Mouse (Mus musculus): ENCODE results near the gene Limch1. TPM values are rescaled to one million over a fixed set of nuclear protein-coding genes. Genes with fewer than 3 reads are reported as not detected.

The Limch1 gene
- polyA plus RNA-seq, 1 experiment from 2014 or later = 47.1 TPM

DNA sequence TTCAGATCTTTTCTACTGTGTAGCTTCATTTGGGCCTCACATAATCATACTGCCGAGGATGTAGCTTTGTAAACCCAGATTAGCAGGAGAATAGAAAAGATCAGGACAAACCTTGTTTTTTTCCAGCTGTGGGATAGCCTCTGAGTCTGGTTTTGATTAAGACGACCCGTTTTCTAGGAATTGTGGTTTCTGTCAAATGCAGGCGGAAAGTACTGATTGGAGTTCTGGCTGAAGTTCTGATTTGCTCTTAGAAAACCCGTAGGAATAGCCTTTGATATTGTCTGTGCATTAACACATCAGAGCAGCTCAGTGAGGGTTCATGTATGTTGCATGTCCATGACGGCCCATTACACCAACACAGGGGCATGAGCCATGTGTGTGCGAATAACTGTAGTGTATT is 246.8 kb downstream of the Limch1 start:
- H3K27ac ChIP-seq (replicated peaks) = peak overlapping the region; percentile 72
- no peak overlapping the region for H3K4me3 ChIP-seq
- 55% methylated on average over 7 of the region's 7 CpGs for WGBS
- DNase-seq (ENCODE audit: low spot score) = no peak
- H3K36me3 ChIP-seq (replicated peaks) = peaks cover 28% of the 10 kb centered on the region
- no peaks in the 10 kb centered on the region for H3K9me3 ChIP-seq
- no peaks in the 10 kb centered on the region for H3K27me3 ChIP-seq (replicated peaks; ENCODE audit: low read depth, poor library complexity, severe bottlenecking)
- peaks cover 50% of the 10 kb centered on the region for H3K4me1 ChIP-seq

DNA sequence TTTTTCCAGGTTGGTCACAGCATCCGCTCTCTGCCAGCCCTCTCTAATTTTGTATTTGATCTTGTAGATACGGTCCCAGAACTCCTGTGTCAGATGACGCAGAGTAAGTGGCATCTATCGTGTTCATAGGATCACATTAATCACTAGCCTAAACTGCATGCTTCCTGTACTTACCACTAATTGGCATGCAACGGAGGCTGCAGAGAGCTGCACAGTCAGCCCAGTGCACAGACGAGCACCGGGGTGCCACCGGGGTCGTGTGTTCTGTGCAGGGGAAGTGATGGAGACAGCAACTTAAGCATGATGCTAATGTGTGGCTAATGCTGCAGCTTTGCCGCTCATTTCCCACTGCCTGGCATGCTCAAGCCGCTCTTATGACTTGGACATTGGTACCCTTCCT is 247.4 kb downstream of the Limch1 start:
- H3K4me3 ChIP-seq = no peak overlapping the region
- H3K4me1 ChIP-seq = peaks cover 57% of the 10 kb centered on the region
- peak overlapping the region; percentile 72 for H3K27ac ChIP-seq (replicated peaks)
- H3K27me3 ChIP-seq (replicated peaks; ENCODE audit: low read depth, poor library complexity, severe bottlenecking) = peaks cover 2% of the 10 kb centered on the region; the same call in 1 of the 2 replicates
- peak; percentile 70 for DNase-seq (ENCODE audit: low spot score)
- no peaks in the 10 kb centered on the region for H3K9me3 ChIP-seq
- H3K36me3 ChIP-seq (replicated peaks) = peaks cover 21% of the 10 kb centered on the region
- WGBS = 44% methylated on average over 11 of the region's 11 CpGs

DNA sequence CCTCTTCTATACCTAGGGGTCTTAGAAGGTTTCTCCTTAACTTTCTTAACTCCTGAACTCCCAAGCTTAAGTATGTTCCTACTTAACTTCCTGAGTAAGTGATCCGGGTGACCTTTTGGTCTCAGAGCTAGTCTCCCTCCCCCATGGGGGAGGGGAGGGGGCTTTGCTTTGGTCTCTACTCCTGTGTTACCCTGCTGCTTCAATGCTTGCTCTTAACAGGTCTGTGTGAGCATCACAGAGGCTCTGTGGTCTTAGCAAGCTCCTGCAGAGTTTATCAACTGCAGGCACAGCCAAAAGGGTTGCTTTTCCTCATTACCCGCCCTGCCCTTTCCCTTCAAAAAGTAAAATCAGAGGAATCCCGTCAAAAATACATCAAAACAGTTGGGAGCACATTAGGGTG is 250.5 kb downstream of the Limch1 start:
- Histone ChIP-seq H3K4me1 (peaks cover 61% of the 10 kb centered on the region), H3K27ac (replicated peaks) (peak overlapping the region; percentile 90), H3K9me3 (no peaks in the 10 kb centered on the region), H3K36me3 (replicated peaks) (peaks cover 28% of the 10 kb centered on the region), H3K4me3 (peak overlapping the region; percentile 15; the same call in 1 of the 2 replicates), H3K27me3 (replicated peaks; ENCODE audit: low read depth, poor library complexity, severe bottlenecking) (peaks cover 13% of the 10 kb centered on the region; the same call in 1 of the 2 replicates)
- peak; percentile 76 for DNase-seq (ENCODE audit: low spot score)
- WGBS = 5% methylated on average over 3 of the region's 3 CpGs

DNA sequence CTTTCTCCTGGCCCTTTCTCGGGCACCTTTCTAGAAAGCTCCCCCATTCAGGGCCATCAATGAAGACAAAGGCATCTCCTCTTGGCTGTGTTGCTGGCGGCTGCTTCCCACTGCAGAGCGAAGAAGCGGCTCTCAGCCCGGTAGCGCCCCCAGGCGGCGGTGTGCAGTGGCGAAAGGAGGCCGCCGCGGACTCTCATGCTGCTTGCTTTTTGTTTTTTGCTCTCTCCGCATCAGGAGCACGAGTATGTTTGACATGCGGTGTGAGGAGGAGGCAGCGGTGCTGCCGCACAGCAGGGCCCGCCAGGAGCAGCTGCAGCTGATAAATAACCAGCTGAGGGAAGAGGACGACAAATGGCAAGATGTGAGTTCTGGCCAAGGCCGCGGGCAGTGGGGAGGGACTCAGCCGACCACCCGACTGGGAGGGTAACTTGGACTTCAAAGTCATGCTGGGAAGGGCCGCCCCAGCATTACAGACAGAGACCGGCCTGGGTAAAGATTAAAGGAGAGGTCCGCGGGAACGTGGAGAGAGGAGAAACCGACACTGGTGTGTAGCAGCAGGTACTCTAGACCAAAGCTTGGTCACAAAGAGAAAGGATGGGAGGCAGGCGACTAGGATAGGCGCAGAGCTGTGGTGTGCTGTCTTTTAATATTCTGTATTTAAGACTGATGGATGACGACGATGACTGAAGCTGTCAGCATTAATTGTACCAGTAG is 251.4 kb downstream of the Limch1 start:
- Histone ChIP-seq H3K9me3 (no peaks in the 10 kb centered on the region), H3K27ac (replicated peaks) (peak overlapping the region; percentile 90), H3K27me3 (replicated peaks; ENCODE audit: low read depth, poor library complexity, severe bottlenecking) (peaks cover 13% of the 10 kb centered on the region; the same call in 1 of the 2 replicates), H3K36me3 (replicated peaks) (peaks cover 34% of the 10 kb centered on the region), H3K4me3 (peak overlapping the region; percentile 61), H3K4me1 (peaks cover 61% of the 10 kb centered on the region)
- DNase-seq (ENCODE audit: low spot score) = peak; percentile 95
- 2% methylated on average over 33 of the region's 33 CpGs for WGBS

DNA sequence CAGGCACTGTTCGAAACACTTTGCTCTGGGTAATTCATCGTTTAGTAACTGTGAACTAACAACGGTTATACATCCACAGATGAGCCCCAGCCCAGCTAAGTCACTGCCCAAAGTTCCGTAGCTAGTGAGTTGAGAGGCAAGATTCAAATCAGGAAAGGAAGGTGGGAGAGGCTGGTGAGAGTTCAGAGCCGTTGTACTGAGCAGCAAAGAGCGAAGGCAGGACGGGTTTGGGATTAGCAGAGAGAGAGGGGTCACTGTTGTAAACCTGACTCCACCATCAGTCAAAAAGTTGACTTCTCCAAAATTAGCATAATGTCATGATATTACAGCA is 251.9 kb downstream of the Limch1 start:
- Histone ChIP-seq H3K27ac (replicated peaks) (peak overlapping the region; percentile 90), H3K27me3 (replicated peaks; ENCODE audit: low read depth, poor library complexity, severe bottlenecking) (peaks cover 13% of the 10 kb centered on the region; the same call in 1 of the 2 replicates), H3K4me1 (peaks cover 56% of the 10 kb centered on the region), H3K36me3 (replicated peaks) (peaks cover 39% of the 10 kb centered on the region), H3K4me3 (peak overlapping the region; percentile 61), H3K9me3 (no peaks in the 10 kb centered on the region)
- DNase-seq (ENCODE audit: low spot score) = no peak
- 16% methylated on average over 7 of the region's 7 CpGs for WGBS

DNA sequence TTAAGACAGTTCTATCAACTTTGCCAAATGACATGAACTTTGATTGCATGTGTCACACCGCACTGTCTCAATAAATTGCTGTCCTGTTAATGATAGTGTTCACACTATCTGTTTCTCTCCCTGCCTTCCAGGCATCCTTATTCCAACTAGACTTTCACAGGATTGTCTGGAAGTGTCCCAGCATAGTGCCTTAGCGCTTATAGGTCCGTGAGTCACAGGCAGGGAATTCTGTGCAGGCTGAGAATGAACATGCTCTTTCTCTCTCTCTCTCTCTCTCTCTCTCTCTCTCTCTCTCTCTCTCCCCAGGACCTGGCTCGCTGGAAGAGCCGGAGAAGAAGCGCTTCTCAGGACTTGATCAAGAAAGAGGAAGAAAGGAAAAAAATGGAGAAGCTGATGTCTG is 252.7 kb downstream of the Limch1 start:
- H3K4me3 ChIP-seq = no peak overlapping the region
- no peaks in the 10 kb centered on the region for H3K9me3 ChIP-seq
- no peak for DNase-seq (ENCODE audit: low spot score)
- WGBS = 83% methylated on average over 6 of the region's 6 CpGs
- H3K27ac ChIP-seq (replicated peaks) = no peak overlapping the region
- H3K27me3 ChIP-seq (replicated peaks; ENCODE audit: low read depth, poor library complexity, severe bottlenecking) = peaks cover 13% of the 10 kb centered on the region; the same call in 1 of the 2 replicates
- peaks cover 47% of the 10 kb centered on the region for H3K36me3 ChIP-seq (replicated peaks)
- peaks cover 48% of the 10 kb centered on the region for H3K4me1 ChIP-seq

DNA sequence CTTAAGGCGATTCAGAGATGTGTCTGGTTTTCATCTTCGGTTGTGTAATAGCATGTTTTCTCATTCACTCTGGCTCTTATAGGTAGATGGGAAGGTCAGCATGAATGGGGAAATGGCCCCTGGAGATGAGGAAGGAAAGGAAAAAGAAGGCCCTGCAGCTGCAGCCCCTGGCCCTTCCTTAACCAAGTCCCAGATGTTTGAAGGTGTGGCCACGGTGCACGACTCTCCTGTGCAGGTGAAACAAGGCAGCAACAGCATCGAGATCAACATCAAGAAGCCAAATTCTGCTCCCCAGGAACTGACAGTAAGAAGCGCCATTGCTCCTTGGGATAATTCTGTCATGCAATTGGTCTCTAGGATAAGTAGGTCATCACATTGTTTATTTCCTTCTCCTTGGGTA is 256.7 kb downstream of the Limch1 start:
- Histone ChIP-seq H3K9me3 (no peaks in the 10 kb centered on the region), H3K36me3 (replicated peaks) (peaks cover 69% of the 10 kb centered on the region), H3K4me1 (peaks cover 11% of the 10 kb centered on the region), H3K27me3 (replicated peaks; ENCODE audit: low read depth, poor library complexity, severe bottlenecking) (peaks cover 13% of the 10 kb centered on the region; the same call in 1 of the 2 replicates), H3K27ac (replicated peaks) (no peak overlapping the region), H3K4me3 (no peak overlapping the region)
- no peak for DNase-seq (ENCODE audit: low spot score)
- WGBS = 90% methylated on average over 6 of the region's 6 CpGs

DNA sequence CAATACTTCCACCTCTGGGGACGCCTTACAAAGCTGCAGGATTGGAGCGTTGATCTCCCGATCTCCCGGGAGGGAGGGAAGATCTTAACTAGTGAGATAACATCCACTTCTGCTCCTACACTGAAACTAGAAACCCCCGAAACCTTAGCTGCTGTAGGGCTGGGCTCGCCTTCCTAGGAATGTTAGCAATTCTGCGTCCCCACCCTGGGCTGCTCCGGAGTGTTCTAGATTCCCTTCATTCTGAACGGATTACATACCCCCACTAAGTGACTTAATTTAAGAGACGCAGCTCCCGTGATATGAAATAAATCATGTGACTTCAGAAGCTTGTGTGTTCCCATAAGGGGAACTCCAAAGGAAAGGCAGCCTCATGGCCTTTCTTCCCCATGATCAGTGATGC is 259.0 kb downstream of the Limch1 start:
- H3K9me3 ChIP-seq = no peaks in the 10 kb centered on the region
- H3K27me3 ChIP-seq (replicated peaks; ENCODE audit: low read depth, poor library complexity, severe bottlenecking) = no peaks in the 10 kb centered on the region
- no peaks in the 10 kb centered on the region for H3K4me1 ChIP-seq
- no peak overlapping the region for H3K4me3 ChIP-seq
- DNase-seq (ENCODE audit: low spot score) = no peak
- peaks cover 77% of the 10 kb centered on the region for H3K36me3 ChIP-seq (replicated peaks)
- no peak overlapping the region for H3K27ac ChIP-seq (replicated peaks)
- 75% methylated on average over 11 of the region's 11 CpGs for WGBS

DNA sequence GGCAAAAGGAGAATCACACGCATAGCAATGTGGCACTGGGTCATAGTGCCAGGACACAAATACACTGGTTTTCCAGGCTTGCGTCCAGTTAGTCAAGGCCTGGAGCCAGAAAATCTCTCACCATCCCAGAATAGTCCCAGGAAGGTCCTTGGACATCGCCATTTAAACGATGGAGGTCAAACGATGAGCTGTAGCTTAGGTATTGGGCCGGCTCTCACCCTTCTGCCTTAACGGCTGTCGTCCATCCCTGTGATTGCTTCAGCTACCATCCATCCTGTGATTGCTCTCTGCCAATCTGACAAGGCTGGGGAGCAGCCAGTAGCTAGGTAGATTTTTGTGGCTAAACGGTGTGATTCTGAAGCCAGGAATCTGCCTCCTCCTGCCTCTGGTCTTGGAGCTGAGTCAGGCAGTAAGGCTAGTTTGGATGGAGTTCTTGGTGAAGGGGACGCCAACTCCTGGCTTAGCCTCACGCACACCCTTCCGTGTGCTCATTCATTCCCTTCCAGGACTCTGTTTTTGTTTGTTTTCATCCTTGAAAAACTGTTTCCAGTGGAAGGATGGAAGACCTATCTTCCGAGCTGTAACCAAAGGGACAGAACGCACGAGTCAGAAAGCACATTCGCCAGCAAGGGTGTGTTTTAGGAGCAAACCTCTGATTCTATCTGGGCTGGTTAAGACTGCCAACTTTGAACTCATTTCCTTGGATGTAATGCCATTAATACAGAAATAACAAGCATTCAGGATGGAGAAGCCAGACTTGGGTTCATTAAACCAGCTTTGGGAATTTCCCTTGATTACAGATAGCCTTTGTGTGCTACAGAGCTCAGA is 265.6 kb downstream of the Limch1 start:
- Histone ChIP-seq H3K27ac (replicated peaks) (no peak overlapping the region), H3K27me3 (replicated peaks; ENCODE audit: low read depth, poor library complexity, severe bottlenecking) (no peaks in the 10 kb centered on the region), H3K36me3 (replicated peaks) (peaks cover 50% of the 10 kb centered on the region), H3K4me1 (no peaks in the 10 kb centered on the region), H3K4me3 (no peak overlapping the region), H3K9me3 (no peaks in the 10 kb centered on the region)
- no peak for DNase-seq (ENCODE audit: low spot score)
- WGBS = 94% methylated on average over 16 of the region's 16 CpGs

DNA sequence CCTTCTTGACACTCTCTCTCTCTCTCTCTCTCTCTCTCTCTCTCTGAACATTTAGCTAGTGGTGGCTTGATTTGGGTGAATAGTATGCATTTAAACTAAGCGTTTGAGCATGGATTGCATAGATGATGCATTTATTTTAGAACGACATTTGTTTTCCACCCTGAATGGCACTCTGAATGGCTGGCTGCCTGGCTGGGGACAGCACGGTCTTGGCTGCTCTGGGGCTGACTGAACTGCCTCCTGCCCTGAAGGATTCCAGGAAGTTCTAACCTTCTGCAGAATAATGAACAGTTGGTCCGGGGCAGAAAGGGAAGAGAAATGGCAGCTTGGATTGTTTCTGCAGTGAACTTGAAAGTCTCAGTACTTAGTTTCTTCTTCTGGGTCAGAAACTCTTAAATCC is 266.4 kb downstream of the Limch1 start:
- H3K36me3 ChIP-seq (replicated peaks) = peaks cover 52% of the 10 kb centered on the region
- H3K27ac ChIP-seq (replicated peaks) = no peak overlapping the region
- no peaks in the 10 kb centered on the region for H3K4me1 ChIP-seq
- WGBS = 76% methylated on average over 4 of the region's 4 CpGs
- no peaks in the 10 kb centered on the region for H3K27me3 ChIP-seq (replicated peaks; ENCODE audit: low read depth, poor library complexity, severe bottlenecking)
- H3K4me3 ChIP-seq = no peak overlapping the region
- H3K9me3 ChIP-seq = no peaks in the 10 kb centered on the region
- no peak for DNase-seq (ENCODE audit: low spot score)

DNA sequence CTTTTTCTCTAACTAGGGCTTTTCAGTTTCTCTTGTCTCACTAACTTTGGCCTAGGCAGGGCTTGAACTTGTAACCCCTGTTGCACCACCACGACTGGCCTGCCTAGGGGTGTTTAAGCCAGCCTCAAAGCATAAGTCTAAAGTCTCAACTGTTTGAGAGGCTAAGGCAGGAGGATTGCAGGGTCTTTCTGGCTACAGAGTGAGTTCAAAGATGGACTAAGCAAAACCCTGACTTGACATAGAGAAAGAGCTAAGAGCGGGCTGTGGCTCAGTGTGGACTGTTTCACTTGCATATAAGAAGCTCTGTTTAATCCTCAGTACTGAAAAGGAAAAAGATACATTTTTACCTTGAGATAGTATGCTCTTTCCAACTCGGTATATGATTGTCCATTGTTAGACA is 268.3 kb downstream of the Limch1 start:
- Histone ChIP-seq H3K9me3 (no peaks in the 10 kb centered on the region), H3K27me3 (replicated peaks; ENCODE audit: low read depth, poor library complexity, severe bottlenecking) (no peaks in the 10 kb centered on the region), H3K4me3 (no peak overlapping the region), H3K4me1 (no peaks in the 10 kb centered on the region), H3K27ac (replicated peaks) (no peak overlapping the region), H3K36me3 (replicated peaks) (peaks cover 53% of the 10 kb centered on the region)
- WGBS = 84% methylated on average over 3 of the region's 3 CpGs
- no peak for DNase-seq (ENCODE audit: low spot score)

DNA sequence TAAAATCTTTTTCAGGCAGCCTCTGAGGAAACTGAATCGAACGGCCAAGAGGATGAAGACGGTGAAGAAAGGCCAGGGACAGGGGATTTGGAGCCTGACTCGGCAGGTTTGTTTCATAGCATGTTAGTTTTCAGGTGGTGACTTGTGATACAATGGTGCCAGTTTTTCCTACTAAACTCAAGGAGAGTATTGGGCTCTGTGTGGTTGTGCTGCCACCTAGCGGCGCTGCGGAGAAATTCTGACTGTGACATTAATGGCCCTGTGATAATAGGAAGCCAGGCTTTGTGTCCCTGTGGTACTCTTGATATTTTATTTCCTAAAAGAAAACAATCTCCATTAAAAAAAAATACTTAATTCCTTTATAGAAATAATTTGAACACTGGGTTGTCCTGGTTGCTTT is 270.8 kb downstream of the Limch1 start:
- DNase-seq (ENCODE audit: low spot score) = peak; percentile 83
- 14% methylated on average over 7 of the region's 7 CpGs for WGBS

More for the DNA sequence above, 270.8 kb downstream of the Limch1 start:
- no peak overlapping the region for H3K4me3 ChIP-seq
- no peaks in the 10 kb centered on the region for H3K4me1 ChIP-seq
- no peak overlapping the region for H3K27ac ChIP-seq (replicated peaks)
- no peaks in the 10 kb centered on the region for H3K27me3 ChIP-seq (replicated peaks; ENCODE audit: low read depth, poor library complexity, severe bottlenecking)
- no peaks in the 10 kb centered on the region for H3K9me3 ChIP-seq
- peaks cover 45% of the 10 kb centered on the region for H3K36me3 ChIP-seq (replicated peaks)
